In the genomic region with DNA sequence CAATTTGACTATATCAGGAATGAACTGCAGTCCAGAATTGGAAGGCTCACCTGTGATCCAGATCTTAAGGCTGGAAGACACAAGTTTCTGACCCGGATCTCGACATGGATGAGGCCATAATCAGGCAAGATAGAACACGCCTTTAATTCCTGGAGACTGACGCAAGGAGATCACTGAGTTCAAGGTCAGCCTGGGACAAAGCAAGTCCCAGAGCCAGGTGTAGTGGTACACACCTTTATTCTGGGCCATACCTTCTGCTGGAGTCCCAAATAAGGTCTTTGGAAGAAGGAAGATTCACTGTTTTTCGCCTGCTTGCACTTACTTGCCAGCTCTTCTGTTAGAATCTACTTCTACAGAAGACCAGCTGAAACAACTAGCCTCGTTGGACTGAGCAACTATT, we compare ENCODE assay signal across 25 mouse cellular contexts. TPM values are rescaled to one million over a fixed set of nuclear protein-coding genes. Genes with fewer than 3 reads are reported as not detected.
"Had no signal": no experiment of that assay in that cellular context is flagged by ENCODE, and none has a peak within 500 bp of the region (broad histone marks: within the 10 kb centered on the region; RNA-seq: fewer than 3 reads in every experiment).

No protein-coding gene starts in this region.

- H3K4me2 ChIP-seq: heart, embryonic 11.5 days; heart, embryonic 13.5 days; heart, embryonic 15.5 days; hindbrain, embryonic 13.5 days; hindbrain, embryonic 15.5 days; limb, embryonic 12.5 days; liver, embryonic 11.5 days; liver, embryonic 13.5 days; liver, embryonic 15.5 days had no signal

- H3K9me3 ChIP-seq: heart, embryonic 13.5 days; heart, embryonic 15.5 days; hindbrain, embryonic 13.5 days; hindbrain, embryonic 15.5 days; limb, embryonic 10.5 days; limb, embryonic 12.5 days; liver, embryonic 13.5 days; liver, embryonic 15.5 days had no signal

- H3K4me3 ChIP-seq: heart, adult 2 months; heart, embryonic 13.5 days; heart, embryonic 15.5 days; hindbrain, embryonic 13.5 days; hindbrain, embryonic 15.5 days; left cerebral cortex, adult 2 months; limb, embryonic 10.5 days; limb, embryonic 12.5 days; liver, embryonic 13.5 days; liver, embryonic 15.5 days had no signal

- DNase-seq: gastrocnemius, postnatal 14 days; gastrocnemius, postnatal 36 days; heart, adult 2 months; heart, postnatal 14 days; heart, postnatal 36 days; kidney, adult 8-10 months; kidney, postnatal 14 days; kidney, postnatal 36 days; layer of hippocampus, postnatal 36 days; liver; liver, embryonic 13.5 days had no signal

- H3K9ac ChIP-seq: heart, embryonic 13.5 days; heart, embryonic 15.5 days; hindbrain, embryonic 13.5 days; hindbrain, embryonic 15.5 days; limb, embryonic 12.5 days; liver, embryonic 13.5 days; liver, embryonic 15.5 days had no signal

- H3K36me3 ChIP-seq: hindbrain, embryonic 15.5 days; liver, embryonic 15.5 days had no signal

- H3K27ac ChIP-seq: heart, adult 2 months; heart, embryonic 13.5 days; heart, embryonic 15.5 days; hindbrain, embryonic 13.5 days; hindbrain, embryonic 15.5 days; hindbrain, postnatal 0 days; kidney, postnatal 0 days; left cerebral cortex, adult 2 months; limb, embryonic 10.5 days; limb, embryonic 12.5 days; liver, embryonic 13.5 days; liver, embryonic 15.5 days had no signal

- ATAC-seq: hindbrain, postnatal 0 days; intestine, embryonic 16.5 days had no signal

- H3K27me3 ChIP-seq: heart, embryonic 13.5 days; heart, embryonic 15.5 days; hindbrain, embryonic 13.5 days; hindbrain, embryonic 15.5 days; limb, embryonic 12.5 days; liver, embryonic 13.5 days; liver, embryonic 15.5 days had no signal

RNA-seq across cellular contexts. Expression of a gene that starts 26.5 kb away (rescaled TPM):
- total RNA-seq: gastrocnemius, adult 8-10 months had no signal
